Mouse (Mus musculus) lung, postnatal 36 days (tissue): ENCODE measurements at regions not wholly inside any gene's neighbourhood (a gene's known extent, or its start where the extent isn't known, plus 50 kb on each side); places are given as distances from the start of the nearest gene placed in this dataset.

Experiments used
- DNase-seq: peaks from one replicate; pipeline ENCODE4 v3.0.0; 2022; ENCODE audit warnings: mixed read lengths

- DNase-seq, result no peak
Measured at GRCm38 (mm10) chr10:119054191-119055175, 184.5 kb upstream of the Dyrk2 start.

- DNase-seq, result peak; percentile 63
Measured at GRCm38 (mm10) chr10:119052441-119053041, 182.5 kb upstream of the Dyrk2 start.

GRCm38 (mm10) chr10:119051598-119051997 is 181.6 kb upstream of the Dyrk2 start:
- no peak for DNase-seq

- no peak for DNase-seq
Measured at GRCm38 (mm10) chr10:119050017-119050685, 180.1 kb upstream of the Dyrk2 start.

GRCm38 (mm10) chr10:119048643-119049420 is 178.8 kb upstream of the Dyrk2 start:
- DNase-seq, result peak; percentile 59

GRCm38 (mm10) chr10:119045059-119045458 is 175.1 kb upstream of the Dyrk2 start:
- DNase-seq, result no peak

GRCm38 (mm10) chr10:119043069-119043468 is 173.1 kb upstream of the Dyrk2 start:
- DNase-seq, result peak; percentile 43

- DNase-seq, result peak; percentile 33
Measured at GRCm38 (mm10) chr10:119040205-119040604, 170.2 kb upstream of the Dyrk2 start.

GRCm38 (mm10) chr10:119039732-119040131 is 169.7 kb upstream of the Dyrk2 start:
- no peak for DNase-seq

GRCm38 (mm10) chr10:119038991-119039390 is 169.0 kb upstream of the Dyrk2 start:
- no peak for DNase-seq

- DNase-seq, result no peak
Measured at GRCm38 (mm10) chr10:119037781-119038180, 167.8 kb upstream of the Dyrk2 start.

- DNase-seq, result no peak
Measured at GRCm38 (mm10) chr10:119035863-119036262, 165.9 kb upstream of the Dyrk2 start.

- DNase-seq, result no peak
Measured at GRCm38 (mm10) chr10:119034396-119034795, 164.4 kb upstream of the Dyrk2 start.

- no peak for DNase-seq
Measured at GRCm38 (mm10) chr10:119031282-119032275, 161.6 kb upstream of the Dyrk2 start.

GRCm38 (mm10) chr10:119028480-119029137 is 158.6 kb upstream of the Dyrk2 start:
- no peak for DNase-seq

GRCm38 (mm10) chr10:119027241-119027901 is 157.4 kb upstream of the Dyrk2 start:
- no peak for DNase-seq

- no peak for DNase-seq
Measured at GRCm38 (mm10) chr10:119026291-119026690, 156.3 kb upstream of the Dyrk2 start.

- no peak for DNase-seq
Measured at GRCm38 (mm10) chr10:119024425-119024824, 154.4 kb upstream of the Dyrk2 start.

- DNase-seq, result no peak
Measured at GRCm38 (mm10) chr10:119019082-119019481, 149.1 kb upstream of the Dyrk2 start.

- no peak for DNase-seq
Measured at GRCm38 (mm10) chr10:119018490-119018889, 148.5 kb upstream of the Dyrk2 start.
